Mouse (Mus musculus): ENCODE measurements at regions not wholly inside any gene's neighbourhood (a gene's known extent, or its start where the extent isn't known, plus 50 kb on each side); places are given as distances from the start of the nearest gene placed in this dataset.

DNA sequence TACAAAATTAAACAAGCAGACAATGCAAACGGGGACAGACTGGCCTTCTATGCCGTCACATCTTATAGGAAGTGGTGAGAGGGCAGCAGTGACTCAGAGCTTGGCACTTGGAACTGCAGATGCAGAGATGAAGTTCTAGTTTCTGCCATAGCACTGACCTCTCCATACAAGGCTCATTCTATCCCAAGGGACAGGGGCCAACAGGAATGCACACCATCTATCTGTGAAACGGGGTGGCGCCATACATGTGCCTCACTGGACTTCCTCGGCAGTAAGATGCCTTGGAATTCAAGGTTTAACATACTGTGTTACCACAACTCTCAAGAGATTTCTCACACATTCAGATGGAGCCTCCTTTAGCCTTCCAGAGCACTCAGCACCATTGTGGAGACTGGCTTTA is 495.6 kb upstream of the Pkn2 start:
- no peak for TF ChIP-seq CTCF (IDR thresholded peaks at IDR 0.05; ENCODE audit: low read depth, low read length)
- no peaks in the 10 kb centered on the region for H3K9me3 ChIP-seq (replicated peaks; ENCODE audit: control insufficient read depth, insufficient read depth, low read length, poor library complexity, severe bottlenecking)
- H3K4me1 ChIP-seq (ENCODE audit: control insufficient read depth, insufficient read depth, low read length): no peaks in the 10 kb centered on the region
- H3K36me3 ChIP-seq (ENCODE audit: control insufficient read depth, insufficient read depth, low read length, poor library complexity, severe bottlenecking): no peaks in the 10 kb centered on the region
- H3K9ac ChIP-seq (ENCODE audit: low read depth, poor library complexity, severe bottlenecking): no peak overlapping the region
- no peak overlapping the region for H3K27ac ChIP-seq (ENCODE audit: insufficient read depth, low read length)
- H3K4me3 ChIP-seq (ENCODE audit: low read depth, low read length): no peak overlapping the region
- H3K27me3 ChIP-seq (ENCODE audit: control insufficient read depth, insufficient read depth, low read length, poor library complexity, severe bottlenecking): no peaks in the 10 kb centered on the region

DNA sequence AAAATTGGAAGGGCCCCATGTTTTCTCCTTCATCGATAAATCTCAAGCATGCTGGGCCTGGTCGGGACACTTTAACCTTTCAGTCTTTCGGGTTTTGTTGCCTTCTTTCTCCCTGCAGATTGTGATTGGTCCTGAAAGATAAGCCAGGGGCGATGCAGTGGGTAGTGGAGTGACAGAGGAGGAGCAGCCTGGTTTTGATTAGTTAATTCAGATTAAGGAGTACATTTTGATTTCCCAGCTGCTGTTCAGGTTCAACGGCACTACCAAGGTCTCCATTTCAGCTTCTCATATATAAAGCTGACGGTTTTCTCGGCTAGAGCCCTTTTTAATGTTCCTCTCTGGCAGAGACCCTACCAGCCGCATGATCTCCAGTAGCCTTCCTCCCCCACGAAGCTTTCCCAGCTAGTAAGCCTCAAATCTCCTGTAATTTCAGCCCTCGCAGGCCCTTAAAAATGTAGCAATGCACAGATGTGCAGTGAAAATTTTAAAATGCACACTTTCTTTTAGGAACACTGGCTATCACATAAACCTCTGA is 493.8 kb upstream of the Pkn2 start:
- H3K9me3 ChIP-seq (replicated peaks; ENCODE audit: control insufficient read depth, insufficient read depth, low read length, poor library complexity, severe bottlenecking): no peaks in the 10 kb centered on the region
- TF ChIP-seq EP300 (IDR thresholded peaks at IDR 0.05; ENCODE audit: insufficient read depth, low read depth, low read length) (no peak), POLR2A (IDR thresholded peaks at IDR 0.05; ENCODE audit: insufficient read depth, low read length) (no peak), CTCF (IDR thresholded peaks at IDR 0.05; ENCODE audit: low read depth, low read length) (no peak)
- H3K4me1 ChIP-seq (ENCODE audit: control insufficient read depth, insufficient read depth, low read length): no peaks in the 10 kb centered on the region
- H3K9ac ChIP-seq (ENCODE audit: low read depth, poor library complexity, severe bottlenecking): no peak overlapping the region
- H3K36me3 ChIP-seq (ENCODE audit: control insufficient read depth, insufficient read depth, low read length, poor library complexity, severe bottlenecking): no peaks in the 10 kb centered on the region
- H3K27me3 ChIP-seq (ENCODE audit: control insufficient read depth, insufficient read depth, low read length, poor library complexity, severe bottlenecking): no peaks in the 10 kb centered on the region
- H3K4me3 ChIP-seq (ENCODE audit: low read depth, low read length): no peak overlapping the region
- H3K27ac ChIP-seq (ENCODE audit: insufficient read depth, low read length): no peak overlapping the region

DNA sequence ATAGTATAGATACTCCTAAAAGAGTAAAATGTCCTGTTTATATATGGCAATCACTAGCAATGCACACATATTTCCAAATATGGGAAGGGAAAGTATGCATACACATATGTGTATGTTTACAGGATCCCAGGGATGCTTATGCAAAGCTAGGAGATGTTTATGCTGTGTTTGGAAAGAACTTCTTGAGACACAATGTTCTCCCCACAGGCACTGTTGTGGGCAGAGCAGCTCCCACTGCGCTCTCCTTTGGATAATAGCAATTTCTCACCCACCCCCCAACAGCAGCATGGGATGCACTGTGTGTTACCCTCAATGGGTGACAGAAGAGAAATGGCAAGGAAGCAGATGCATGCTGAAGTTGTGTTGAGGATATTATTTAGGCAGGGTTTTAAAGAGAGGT is 491.7 kb upstream of the Pkn2 start:
- no peak overlapping the region for H3K9ac ChIP-seq (ENCODE audit: low read depth, poor library complexity, severe bottlenecking)
- H3K36me3 ChIP-seq (ENCODE audit: control insufficient read depth, insufficient read depth, low read length, poor library complexity, severe bottlenecking): no peaks in the 10 kb centered on the region
- TF ChIP-seq CTCF (IDR thresholded peaks at IDR 0.05; ENCODE audit: low read depth, low read length): no peak
- TF ChIP-seq POLR2A (IDR thresholded peaks at IDR 0.05; ENCODE audit: insufficient read depth, low read length): no peak
- no peak for TF ChIP-seq EP300 (IDR thresholded peaks at IDR 0.05; ENCODE audit: insufficient read depth, low read depth, low read length)
- no peak overlapping the region for H3K27ac ChIP-seq (ENCODE audit: insufficient read depth, low read length)
- H3K9me3 ChIP-seq (replicated peaks; ENCODE audit: control insufficient read depth, insufficient read depth, low read length, poor library complexity, severe bottlenecking): no peaks in the 10 kb centered on the region
- no peak overlapping the region for H3K4me3 ChIP-seq (ENCODE audit: low read depth, low read length)
- no peaks in the 10 kb centered on the region for H3K27me3 ChIP-seq (ENCODE audit: control insufficient read depth, insufficient read depth, low read length, poor library complexity, severe bottlenecking)
- no peaks in the 10 kb centered on the region for H3K4me1 ChIP-seq (ENCODE audit: control insufficient read depth, insufficient read depth, low read length)

DNA sequence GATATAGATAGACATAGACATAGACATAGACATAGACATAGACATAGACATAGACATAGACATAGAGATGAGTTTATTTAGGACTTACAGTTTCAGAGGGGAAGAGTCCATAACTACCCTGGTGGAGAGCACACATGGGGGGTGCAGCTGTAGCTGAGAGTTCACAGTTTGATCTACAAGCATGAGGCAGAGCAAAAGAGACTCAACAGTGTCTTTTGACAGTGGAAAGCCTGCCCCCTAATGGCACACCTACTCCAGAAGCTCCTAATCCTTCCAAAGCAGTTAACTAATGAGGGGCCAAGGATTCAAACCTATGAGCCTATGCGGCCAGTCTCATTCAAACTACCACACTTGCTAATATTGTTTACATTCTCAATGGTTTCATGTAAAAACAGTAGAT is 487.2 kb upstream of the Pkn2 start:
- no peaks in the 10 kb centered on the region for H3K27me3 ChIP-seq (ENCODE audit: control insufficient read depth, insufficient read depth, low read length, poor library complexity, severe bottlenecking)
- no peak overlapping the region for H3K9ac ChIP-seq (ENCODE audit: low read depth, poor library complexity, severe bottlenecking)
- TF ChIP-seq CTCF (IDR thresholded peaks at IDR 0.05; ENCODE audit: low read depth, low read length) (no peak), POLR2A (IDR thresholded peaks at IDR 0.05; ENCODE audit: insufficient read depth, low read length) (no peak), EP300 (IDR thresholded peaks at IDR 0.05; ENCODE audit: insufficient read depth, low read depth, low read length) (no peak)
- no peak overlapping the region for H3K4me3 ChIP-seq (ENCODE audit: low read depth, low read length)
- no peak overlapping the region for H3K27ac ChIP-seq (ENCODE audit: insufficient read depth, low read length)
- no peaks in the 10 kb centered on the region for H3K4me1 ChIP-seq (ENCODE audit: control insufficient read depth, insufficient read depth, low read length)
- H3K9me3 ChIP-seq (replicated peaks; ENCODE audit: control insufficient read depth, insufficient read depth, low read length, poor library complexity, severe bottlenecking): no peaks in the 10 kb centered on the region
- H3K36me3 ChIP-seq (ENCODE audit: control insufficient read depth, insufficient read depth, low read length, poor library complexity, severe bottlenecking): no peaks in the 10 kb centered on the region

DNA sequence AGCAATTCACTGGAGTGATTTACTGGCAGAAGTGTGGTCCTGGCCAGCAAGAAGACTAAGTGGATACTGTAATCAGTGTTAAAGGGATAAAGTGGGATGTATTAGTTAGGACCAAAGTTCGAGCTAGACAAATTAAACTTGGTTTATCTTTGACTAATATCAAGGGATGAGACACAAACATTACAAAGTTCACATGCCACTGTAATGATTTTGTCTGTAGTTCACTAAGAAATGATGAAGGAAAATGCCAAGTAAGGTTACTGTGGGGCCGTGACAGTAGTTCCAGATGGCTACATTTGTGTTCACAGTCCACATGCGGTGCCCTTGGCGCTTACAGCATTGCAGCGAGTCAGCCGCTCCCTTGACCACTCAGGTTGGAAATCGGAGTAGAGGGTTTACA is 458.2 kb upstream of the Pkn2 start:
- H3K4me3 ChIP-seq (ENCODE audit: low read depth, low read length): no peak overlapping the region
- H3K36me3 ChIP-seq (ENCODE audit: control insufficient read depth, insufficient read depth, low read length, poor library complexity, severe bottlenecking): no peaks in the 10 kb centered on the region
- H3K4me1 ChIP-seq (ENCODE audit: control insufficient read depth, insufficient read depth, low read length): no peaks in the 10 kb centered on the region
- no peak overlapping the region for H3K9ac ChIP-seq (ENCODE audit: low read depth, poor library complexity, severe bottlenecking)
- H3K9me3 ChIP-seq (replicated peaks; ENCODE audit: control insufficient read depth, insufficient read depth, low read length, poor library complexity, severe bottlenecking): no peaks in the 10 kb centered on the region
- no peak overlapping the region for H3K27ac ChIP-seq (ENCODE audit: insufficient read depth, low read length)
- no peak for TF ChIP-seq POLR2A (IDR thresholded peaks at IDR 0.05; ENCODE audit: insufficient read depth, low read length)
- no peak for TF ChIP-seq EP300 (IDR thresholded peaks at IDR 0.05; ENCODE audit: insufficient read depth, low read depth, low read length)
- no peak for TF ChIP-seq CTCF (IDR thresholded peaks at IDR 0.05; ENCODE audit: low read depth, low read length)
- H3K27me3 ChIP-seq (ENCODE audit: control insufficient read depth, insufficient read depth, low read length, poor library complexity, severe bottlenecking): no peaks in the 10 kb centered on the region

GRCm38 (mm10) chr3:143333339-143333738 is 451.5 kb upstream of the Pkn2 start:
- no peaks in the 10 kb centered on the region for H3K27me3 ChIP-seq (ENCODE audit: control insufficient read depth, insufficient read depth, low read length, poor library complexity, severe bottlenecking)
- H3K9ac ChIP-seq (ENCODE audit: low read depth, poor library complexity, severe bottlenecking): no peak overlapping the region
- no peaks in the 10 kb centered on the region for H3K4me1 ChIP-seq (ENCODE audit: control insufficient read depth, insufficient read depth, low read length)
- no peaks in the 10 kb centered on the region for H3K9me3 ChIP-seq (replicated peaks; ENCODE audit: control insufficient read depth, insufficient read depth, low read length, poor library complexity, severe bottlenecking)
- H3K36me3 ChIP-seq (ENCODE audit: control insufficient read depth, insufficient read depth, low read length, poor library complexity, severe bottlenecking): no peaks in the 10 kb centered on the region
- H3K4me3 ChIP-seq (ENCODE audit: low read depth, low read length): no peak overlapping the region
- TF ChIP-seq CTCF (IDR thresholded peaks at IDR 0.05; ENCODE audit: low read depth, low read length) (no peak), POLR2A (IDR thresholded peaks at IDR 0.05; ENCODE audit: insufficient read depth, low read length) (no peak), EP300 (IDR thresholded peaks at IDR 0.05; ENCODE audit: insufficient read depth, low read depth, low read length) (no peak)
- no peak overlapping the region for H3K27ac ChIP-seq (ENCODE audit: insufficient read depth, low read length)
